Mouse (Mus musculus) 416B (cell line): ENCODE measurements around the gene Appl1.
A peak's percentile ranks its signal among the peaks of the same experiment; 100 is the strongest.

ENCODE experiments used
- DNase-seq: peaks from one replicate; pipeline ENCODE4 v3.0.0; 2011; ENCODE audit warnings: low read depth

Gene Appl1

DNA sequence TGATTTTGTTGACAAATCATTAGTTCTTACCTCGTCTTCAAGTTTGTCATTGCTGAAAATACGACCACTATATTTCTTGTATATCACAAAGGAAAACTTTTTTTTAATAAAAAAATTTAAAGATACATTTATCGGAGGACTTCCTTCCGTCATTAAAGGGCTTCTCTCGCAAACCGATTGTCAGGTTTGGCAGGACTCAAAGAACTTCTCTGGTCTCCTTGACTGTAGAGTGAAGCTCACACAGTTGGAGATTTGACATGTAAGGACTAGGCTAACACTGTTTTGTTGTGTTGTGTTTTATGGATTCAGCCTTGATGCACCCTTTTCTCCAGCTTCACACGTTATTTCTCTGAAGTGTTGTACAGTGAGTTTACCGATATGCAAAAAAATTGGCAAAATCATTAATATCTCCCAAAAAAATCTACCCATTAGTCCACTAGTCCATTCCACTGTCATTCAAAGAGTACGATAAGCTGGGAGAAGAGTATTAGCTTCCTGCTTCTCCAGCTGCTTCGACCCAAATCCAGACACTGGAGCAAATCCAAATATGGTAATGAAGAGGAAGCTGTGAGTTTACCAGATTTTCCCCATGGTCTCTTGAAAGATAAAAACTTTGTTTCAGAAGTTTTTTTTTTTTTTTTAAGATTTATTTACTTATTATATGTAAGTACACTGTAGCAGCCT is at the start of gene Appl1:
Gene Appl1 (minus strand): TSS at position 127 of the 684 bp plus-strand sequence.
- DNase-seq, result peak; percentile 55

DNA sequence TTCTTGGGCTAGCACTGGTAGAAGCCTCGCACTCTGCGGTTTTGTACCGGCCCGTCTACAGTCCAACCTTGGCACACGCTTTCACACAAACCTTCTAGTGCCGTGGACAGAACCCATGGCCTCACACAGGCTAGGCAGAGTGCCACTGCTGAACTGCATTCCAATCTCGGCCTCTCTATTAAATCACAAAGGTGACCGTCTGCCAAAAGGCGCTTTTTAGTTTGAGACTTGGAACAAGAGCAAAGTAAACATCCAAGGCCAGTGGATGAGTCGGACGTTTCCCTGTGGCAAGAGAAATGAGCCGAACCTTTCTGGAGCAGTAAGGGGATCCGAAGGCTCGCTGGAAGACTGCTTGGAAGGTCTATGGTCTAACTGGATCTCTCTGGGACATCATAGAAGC is 48.8 kb upstream of the Appl1 start:
- DNase-seq, result no peak

GRCm38 (mm10) chr14:27017936-27018335 is 46.9 kb upstream of the Appl1 start:
- DNase-seq, result no peak

GRCm38 (mm10) chr14:27013658-27014057 is 42.6 kb upstream of the Appl1 start:
- DNase-seq, result peak; percentile 61

DNA sequence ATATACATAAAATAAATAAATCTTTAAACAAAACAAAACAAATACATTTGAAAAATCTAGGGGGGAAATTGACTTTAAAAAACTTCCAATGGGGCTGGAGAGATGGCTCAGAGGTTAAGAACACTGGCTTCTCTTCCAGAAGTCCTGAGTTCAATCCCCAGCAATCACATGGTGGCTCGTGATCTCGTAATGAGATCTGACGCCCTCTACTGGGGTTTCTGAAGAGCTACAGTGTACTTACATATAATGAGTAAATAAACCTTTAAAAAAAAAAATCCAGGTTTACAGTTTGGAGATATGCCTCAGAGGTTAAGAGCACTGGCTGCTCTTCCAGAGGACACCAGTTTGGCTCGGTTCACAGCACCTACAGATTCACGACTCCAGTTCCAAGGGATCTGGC is 40.5 kb upstream of the Appl1 start:
- peak; percentile 54 for DNase-seq

- no peak for DNase-seq
Observed at GRCm38 (mm10) chr14:27005937-27006336, 34.9 kb upstream of the Appl1 start.

DNA sequence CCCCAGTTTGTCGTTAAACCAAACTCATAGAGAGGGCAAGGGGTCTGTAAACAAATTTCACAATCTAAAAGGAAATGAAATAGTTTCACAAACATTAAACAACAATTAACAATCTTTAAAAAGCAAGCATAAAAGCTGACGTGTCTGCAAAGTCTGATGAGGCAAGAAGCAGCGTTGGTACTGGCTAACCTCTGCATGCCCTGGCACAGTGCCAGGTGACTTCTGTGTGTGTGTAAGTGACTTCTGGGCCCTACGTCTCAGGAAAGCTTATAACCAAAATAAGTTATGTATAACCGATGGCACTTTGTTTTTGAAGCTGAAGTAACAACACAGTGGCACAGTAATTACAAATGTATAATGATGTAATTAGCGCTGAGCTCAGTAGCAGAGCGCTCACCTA is 33.9 kb upstream of the Appl1 start:
- DNase-seq, result peak; percentile 52

GRCm38 (mm10) chr14:27000386-27000785 is 29.4 kb upstream of the Appl1 start:
- DNase-seq, result no peak

DNA sequence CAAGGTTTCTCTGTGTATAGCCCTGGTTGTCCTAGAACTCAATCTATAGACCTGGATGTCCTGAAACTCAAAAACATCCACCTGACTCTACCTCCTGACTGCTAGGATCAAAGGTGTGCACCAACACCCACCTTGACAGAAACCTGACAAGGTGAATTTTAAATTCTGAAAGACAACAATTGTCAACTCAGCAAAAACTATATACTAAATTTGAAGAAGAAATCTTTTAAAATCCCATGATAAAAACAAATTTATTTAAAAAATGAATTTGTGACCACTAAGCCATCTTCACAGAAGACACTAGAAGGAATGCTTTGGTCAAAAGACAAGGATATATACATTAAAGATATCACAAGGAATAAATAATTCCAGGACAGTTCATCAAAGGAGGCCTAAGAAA is 25.2 kb upstream of the Appl1 start:
- DNase-seq, result no peak

GRCm38 (mm10) chr14:26994211-26994741 is 23.2 kb upstream of the Appl1 start, which contains the start of gene Hesx1:
Gene Hesx1 (plus strand): TSS chr14:26994416.
- peak; percentile 86 for DNase-seq

GRCm38 (mm10) chr14:26993427-26993826 is 22.4 kb upstream of the Appl1 start:
- no peak for DNase-seq

- no peak for DNase-seq
Observed at GRCm38 (mm10) chr14:26991622-26992021, 20.6 kb upstream of the Appl1 start.

- DNase-seq, result peak; percentile 56
Observed at GRCm38 (mm10) chr14:26988694-26989093, 17.7 kb upstream of the Appl1 start.

DNA sequence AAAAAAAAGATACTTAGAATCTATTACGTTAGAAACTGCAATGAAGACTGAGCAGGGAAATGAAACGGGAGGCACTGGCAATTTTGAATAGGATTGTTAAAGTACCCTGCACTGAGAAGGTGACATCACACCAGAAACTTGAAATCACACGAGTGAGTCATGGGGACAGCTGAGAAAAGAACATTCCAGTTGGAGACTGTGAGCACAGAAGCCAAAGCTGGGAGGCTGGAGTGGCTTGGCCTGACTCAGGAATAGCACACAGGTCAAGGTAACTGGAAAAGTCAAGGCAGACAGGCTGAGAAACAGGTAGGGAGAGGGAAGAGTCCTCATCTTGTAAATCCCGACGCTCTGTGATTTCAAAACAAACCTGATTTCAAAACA is 11.1 kb upstream of the Appl1 start:
- DNase-seq, result no peak

- no peak for DNase-seq
Observed at GRCm38 (mm10) chr14:26981494-26982149, 10.6 kb upstream of the Appl1 start.

GRCm38 (mm10) chr14:26981021-26981420 is 10.0 kb upstream of the Appl1 start:
- DNase-seq, result no peak

GRCm38 (mm10) chr14:26979808-26980207 is 8.8 kb upstream of the Appl1 start:
- no peak for DNase-seq

GRCm38 (mm10) chr14:26977500-26977899 is 6.5 kb upstream of the Appl1 start:
- DNase-seq, result no peak

- no peak for DNase-seq
Observed at GRCm38 (mm10) chr14:26976212-26976611, 5.2 kb upstream of the Appl1 start.

GRCm38 (mm10) chr14:26975490-26975889 is 4.5 kb upstream of the Appl1 start:
- no peak for DNase-seq

- DNase-seq, result peak; percentile 46
Observed at GRCm38 (mm10) chr14:26973089-26973488, 2.1 kb upstream of the Appl1 start.

- DNase-seq, result peak; percentile 93
Observed at GRCm38 (mm10) chr14:26970439-26970932, 546 bp downstream of the Appl1 start.

DNA sequence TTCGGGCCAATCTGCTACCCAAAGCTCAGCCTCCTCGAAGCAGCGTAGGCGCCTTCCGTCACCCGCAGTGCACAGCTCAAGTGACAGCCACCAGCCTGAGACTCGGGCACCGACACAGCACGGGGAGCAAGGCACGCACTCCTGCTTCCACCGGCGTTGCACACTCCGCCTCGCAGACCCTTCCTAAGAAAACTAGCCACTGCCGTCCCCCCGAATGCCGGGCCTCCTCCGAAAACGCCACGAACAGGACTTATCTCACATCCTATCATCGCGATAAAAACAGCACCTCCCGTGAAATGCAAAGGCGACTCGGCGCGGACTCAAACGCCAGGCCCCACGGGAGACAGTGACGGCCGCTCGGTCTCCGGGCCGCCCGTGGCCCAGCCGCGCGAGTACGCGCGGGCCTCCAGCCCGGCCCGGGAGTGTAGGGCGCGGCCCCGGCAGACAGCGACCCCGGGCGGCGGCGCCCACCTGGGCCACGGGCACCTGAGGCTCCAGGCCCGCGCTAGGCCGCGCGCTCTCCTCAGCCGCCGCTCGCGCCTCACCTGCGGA is 1.1 kb downstream of the Appl1 start:
- peak; percentile 78 for DNase-seq
